ENCODE assay signal across 19 mouse cellular contexts in the genomic region with DNA sequence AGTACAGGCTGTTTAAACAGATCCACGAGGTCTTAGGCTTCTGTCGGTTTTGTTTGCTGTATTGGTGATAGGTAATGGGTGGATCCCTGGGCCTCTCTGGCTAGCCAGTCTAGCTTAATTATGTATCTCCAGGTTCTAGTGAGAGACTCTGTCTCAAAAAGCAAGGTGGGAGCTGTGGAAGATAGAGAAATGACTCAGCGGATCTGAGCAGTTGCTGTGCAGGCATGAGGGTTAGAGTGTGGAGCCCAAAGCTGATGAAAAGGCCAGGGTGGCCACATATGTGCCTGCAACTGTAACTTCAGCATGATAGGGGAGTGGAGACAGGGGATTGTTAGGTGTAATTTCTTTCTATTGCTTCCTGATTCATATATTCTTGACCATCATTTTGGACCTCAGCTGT. TPM values are rescaled to one million over a fixed set of nuclear protein-coding genes. Genes with fewer than 3 reads are reported as not detected.
A peak's percentile ranks its signal among the peaks of the same experiment; 100 is the strongest.
DNase-seq lines count a peak whose midpoint lies in the region; ATAC-seq and TF ChIP-seq lines count a peak whose summit lies in the region.
"Had no signal": no experiment of that assay in that cellular context is flagged by ENCODE, and none has a peak within 500 bp of the region (broad histone marks: within the 10 kb centered on the region; RNA-seq: fewer than 3 reads in every experiment).

No protein-coding gene starts in this region.

- H3K4me2 ChIP-seq in forebrain, embryonic 13.5 days: no peak overlapping the region

- H3K4me1 ChIP-seq in MEL (ENCODE audit: control insufficient read depth in 1 of 2, insufficient read depth in 2 of 2, low read length in 2 of 2): peaks cover 2 to 4% of the 10 kb centered on the region in 2 experiments; a peak in 1 of 4 replicates
- H3K4me1 ChIP-seq in forebrain, embryonic 13.5 days: peaks cover 9% of the 10 kb centered on the region; the same call in 1 of the 2 replicates

- ATAC-seq in forebrain, embryonic 13.5 days: no peak
- ATAC-seq: activated CD4-positive, CD25-positive, alpha-beta regulatory T cell, adult 4 months; CD4-positive, CD25-positive, alpha-beta regulatory T cell, adult 4 months; Patski had no signal

- no peak for TF ChIP-seq EP300 in MEL (IDR thresholded peaks at IDR 0.05; ENCODE audit: low read depth in 1 of 2, low read length in 2 of 2)

- WGBS in forebrain, embryonic 13.5 days: 93% methylated on average over 3 of the region's 3 CpGs

- no peak for TF ChIP-seq CTCF in MEL (IDR thresholded peaks at IDR 0.05 in 2 of 3, conservative IDR thresholded peaks at IDR 0.05 in 1 of 3; ENCODE audit: control insufficient read depth in 1 of 3, insufficient read depth in 1 of 3, low read depth in 2 of 3, low read length in 3 of 3, poor library complexity in 1 of 3, severe bottlenecking in 1 of 3)

- H3K27ac ChIP-seq in MEL (ENCODE audit: control insufficient read depth, low read depth, low read length): no peak overlapping the region
- no peak overlapping the region for H3K27ac ChIP-seq in forebrain, embryonic 13.5 days

- no peak overlapping the region for H3K4me3 ChIP-seq in MEL (ENCODE audit: control insufficient read depth in 1 of 2, insufficient read depth in 1 of 2, low read depth in 2 of 2, low read length in 2 of 2)
- H3K4me3 ChIP-seq in forebrain, embryonic 13.5 days: no peak overlapping the region

- H3K36me3 ChIP-seq in MEL (ENCODE audit: control insufficient read depth in 1 of 2, insufficient read depth in 2 of 2, low read length in 2 of 2): peaks cover 0 to 8% of the 10 kb centered on the region in 2 experiments; a peak in 2 of 4 replicates
- no peaks in the 10 kb centered on the region for H3K36me3 ChIP-seq in forebrain, embryonic 13.5 days (ENCODE audit: poor library complexity, severe bottlenecking)

- TF ChIP-seq RAD21 in MEL (IDR thresholded peaks at IDR 0.05; ENCODE audit: low read depth, low read length): no peak

- peaks cover 5% of the 10 kb centered on the region for H3K79me2 ChIP-seq in MEL (ENCODE audit: control insufficient read depth, insufficient read depth, low read length, poor library complexity)

- no peaks in the 10 kb centered on the region for H3K27me3 ChIP-seq in MEL (ENCODE audit: control insufficient read depth in 1 of 2, insufficient read depth in 2 of 2, low read length in 2 of 2)
- H3K27me3 ChIP-seq in forebrain, embryonic 13.5 days: no peaks in the 10 kb centered on the region
- H3K27me3 ChIP-seq: CH12.LX, Patski had no signal

- H3K9ac ChIP-seq in MEL (ENCODE audit: control insufficient read depth, low read depth, low read length, poor library complexity, severe bottlenecking): no peak overlapping the region
- no peak overlapping the region for H3K9ac ChIP-seq in forebrain, embryonic 13.5 days

- no peak for TF ChIP-seq POLR2A in MEL (IDR thresholded peaks at IDR 0.05; ENCODE audit: control insufficient read depth in 1 of 2, insufficient read depth in 1 of 2, low read depth in 1 of 2, low read length in 2 of 2, poor library complexity in 1 of 2)

- no peaks in the 10 kb centered on the region for H3K9me3 ChIP-seq in MEL (replicated peaks; ENCODE audit: insufficient read depth, low read length)
- no peaks in the 10 kb centered on the region for H3K9me3 ChIP-seq in forebrain, embryonic 13.5 days (replicated peaks)
- H3K9me3 ChIP-seq: G1E had no signal

- DNase-seq in heart, adult 11 months: peak; percentile 74
- no peak for DNase-seq in heart, adult 18-20 months
- peak; percentile 31 for DNase-seq in 416B (ENCODE audit: low read depth)
- DNase-seq in MEL (ENCODE audit: low read depth, low spot score): peak; percentile 55
- no peak for DNase-seq in ovary, postnatal 36 days (ENCODE audit: low spot score)
- DNase-seq: adrenal gland, adult 2 months; adrenal gland, adult 8-10 months; adrenal gland, postnatal 10 days; adrenal gland, postnatal 25 days; B cell, adult 2 months; cerebellum, adult 11 months; cerebellum, adult 11-12 months; cerebellum, adult 8-10 months had no signal

TF ChIP-seq in MEL, 35 proteins besides CTCF, POLR2A, EP300 and RAD21:
- TF ChIP-seq MAFK (IDR thresholded peaks at IDR 0.05; ENCODE audit: borderline replicate concordance, low read depth, low read length) (no peak), GABPA (IDR thresholded peaks at IDR 0.05; ENCODE audit: low read depth, low read length) (peak; percentile 33; the same call in 1 of the 2 replicates), MYC (IDR thresholded peaks at IDR 0.05; ENCODE audit: low read depth, low read length) (no peak), NELFE (IDR thresholded peaks at IDR 0.05; ENCODE audit: low read depth, low read length) (no peak), ZNF384 (IDR thresholded peaks at IDR 0.05; ENCODE audit: low read depth, low read length) (no peak), E2F4 (IDR thresholded peaks at IDR 0.05; ENCODE audit: borderline replicate concordance, low read depth, low read length) (no peak), TAL1 (IDR thresholded peaks at IDR 0.05; ENCODE audit: low read length) (no peak), ELF1 (IDR thresholded peaks at IDR 0.05; ENCODE audit: low read depth, low read length) (no peak), KAT2A (conservative IDR thresholded peaks at IDR 0.05; ENCODE audit: low read depth, low read length) (no peak)

RNA-seq across cellular contexts. Expression of a gene that starts 17.5 kb away (rescaled TPM):
- total RNA-seq in heart, adult 18-20 months (2021): 10 to 100 TPM; 31.3 to 33.6 TPM
- 13.2 and 14.8 TPM in 2 replicates for total RNA-seq in MEL (2012; rRNA removed)
- 100 to 1,000 TPM in 1 of 2 experiments, 10 to 100 TPM in 1; 20.3 to 108 TPM for polyA plus RNA-seq in MEL (2012; ENCODE audit: insufficient read depth in 1 of 2, insufficient read length in 2 of 2, low read depth in 1 of 2, low replicate concordance in 2 of 2, missing spikeins in 1 of 2)
- polyA plus RNA-seq in forebrain, embryonic 13.5 days (2015; fragmentation: Nextera tagmentation; extraction: Ambion mirVana): 7.1 and 8.5 TPM in 2 replicates

Comparison
In these comparisons a context has a peak if more than half of its experiments do, and no peak if none do; other contexts are left out.
1. DNase-seq: peak in heart, adult 11 months (single experiment), 416B (single experiment) and MEL (single experiment); none in heart, adult 18-20 months (0 of 2) and ovary, postnatal 36 days (single experiment).